Mouse (Mus musculus): Measurements from ENCODE around the gene Daam2.

DNA sequence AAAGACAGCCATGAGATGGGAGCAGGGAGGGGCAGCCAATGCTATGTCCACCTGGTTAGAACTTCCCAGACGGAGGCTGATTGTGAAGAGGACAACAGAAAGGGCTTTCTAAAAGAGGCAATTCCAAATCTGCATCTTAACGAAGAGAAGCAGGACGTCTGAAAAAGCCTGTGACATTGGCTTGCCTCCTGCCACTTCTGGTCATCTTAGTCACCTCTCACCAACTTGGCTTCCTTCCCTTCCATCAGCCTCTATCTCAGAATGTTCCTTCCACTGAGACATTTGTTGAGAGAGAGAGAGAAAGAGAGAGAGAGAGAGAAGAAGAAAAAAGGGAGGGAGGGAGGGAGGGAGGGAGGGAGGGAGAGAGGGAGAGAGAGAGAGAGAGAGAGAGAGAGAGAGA is 47.1 kb downstream of the Daam2 start:
- TF ChIP-seq CTCF (IDR thresholded peaks at IDR 0.05; ENCODE audit: borderline replicate concordance, insufficient read depth, low read depth, low read length), result no peak
- no peak for TF ChIP-seq POLR2A (IDR thresholded peaks at IDR 0.05; ENCODE audit: borderline replicate concordance, insufficient read depth, low read length)

All from cerebellum, adult 2 months (tissue).